Mouse (Mus musculus): ENCODE measurements at regions not wholly inside any gene's neighbourhood (a gene's known extent, or its start where the extent isn't known, plus 50 kb on each side); places are given as distances from the start of the nearest gene placed in this dataset.

GRCm38 (mm10) chr11:37978131-37978530 is 742.4 kb upstream of the Tenm2 start:
- H3K36me3 ChIP-seq: no peaks in the 10 kb centered on the region
- no peak overlapping the region for H3K4me2 ChIP-seq (replicated peaks)
- H3K4me3 ChIP-seq (replicated peaks): no peak overlapping the region
- no peak overlapping the region for H3K9ac ChIP-seq
- no peaks in the 10 kb centered on the region for H3K9me3 ChIP-seq
- no peaks in the 10 kb centered on the region for H3K27me3 ChIP-seq (replicated peaks)
- WGBS: 85% methylated on average over 2 of the region's 2 CpGs
- H3K27ac ChIP-seq: no peak overlapping the region
- H3K4me1 ChIP-seq (replicated peaks): no peaks in the 10 kb centered on the region
- no peak for ATAC-seq

DNA sequence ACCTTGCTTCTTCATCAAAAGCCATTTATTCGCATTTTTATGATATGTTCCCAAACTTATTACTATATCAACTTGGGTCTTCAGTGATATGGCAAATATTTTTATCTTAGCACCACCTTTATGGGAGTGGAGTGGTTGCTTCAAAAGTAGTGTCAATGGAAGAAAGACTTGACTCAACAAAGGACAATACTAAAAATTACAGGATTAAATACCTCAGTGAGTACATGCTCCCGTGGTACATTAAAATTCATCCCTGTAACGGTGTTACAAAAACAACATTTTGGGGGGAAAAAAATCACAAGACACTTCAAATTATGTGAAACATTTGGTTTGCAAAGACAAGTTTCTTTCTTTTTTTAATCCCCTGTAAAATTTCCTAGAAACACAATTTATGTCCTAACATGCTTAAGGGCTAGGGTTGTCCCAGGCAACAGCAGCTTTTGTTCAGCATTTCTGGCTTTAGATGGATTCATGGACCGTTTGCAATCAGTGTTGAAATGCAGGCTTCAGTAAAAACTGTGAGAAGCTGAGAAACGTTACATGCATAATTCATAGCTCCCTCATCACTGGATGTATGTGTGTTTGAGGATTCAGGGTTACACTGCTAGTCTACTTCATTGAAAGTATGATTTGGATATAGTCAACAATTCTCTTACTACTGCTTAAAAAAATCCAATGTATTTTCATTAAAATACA is 700.8 kb upstream of the Tenm2 start:
- no peak overlapping the region for H3K9ac ChIP-seq
- WGBS: 81% methylated on average over 5 of the region's 5 CpGs
- ATAC-seq: no peak
- no peak overlapping the region for H3K4me3 ChIP-seq (replicated peaks)
- H3K27ac ChIP-seq: no peak overlapping the region
- no peaks in the 10 kb centered on the region for H3K27me3 ChIP-seq (replicated peaks)
- H3K4me2 ChIP-seq (replicated peaks): no peak overlapping the region
- no peaks in the 10 kb centered on the region for H3K9me3 ChIP-seq
- no peaks in the 10 kb centered on the region for H3K36me3 ChIP-seq
- H3K4me1 ChIP-seq (replicated peaks): no peaks in the 10 kb centered on the region

- Histone ChIP-seq H3K9me3 (no peaks in the 10 kb centered on the region), H3K4me3 (replicated peaks) (no peak overlapping the region), H3K27ac (no peak overlapping the region), H3K36me3 (no peaks in the 10 kb centered on the region), H3K4me1 (replicated peaks) (no peaks in the 10 kb centered on the region), H3K27me3 (replicated peaks) (no peaks in the 10 kb centered on the region), H3K9ac (no peak overlapping the region), H3K4me2 (replicated peaks) (no peak overlapping the region)
- 53% methylated on average over 2 of the region's 2 CpGs for WGBS
- no peak for ATAC-seq
Measured at GRCm38 (mm10) chr11:37913161-37913560, 677.4 kb upstream of the Tenm2 start.

DNA sequence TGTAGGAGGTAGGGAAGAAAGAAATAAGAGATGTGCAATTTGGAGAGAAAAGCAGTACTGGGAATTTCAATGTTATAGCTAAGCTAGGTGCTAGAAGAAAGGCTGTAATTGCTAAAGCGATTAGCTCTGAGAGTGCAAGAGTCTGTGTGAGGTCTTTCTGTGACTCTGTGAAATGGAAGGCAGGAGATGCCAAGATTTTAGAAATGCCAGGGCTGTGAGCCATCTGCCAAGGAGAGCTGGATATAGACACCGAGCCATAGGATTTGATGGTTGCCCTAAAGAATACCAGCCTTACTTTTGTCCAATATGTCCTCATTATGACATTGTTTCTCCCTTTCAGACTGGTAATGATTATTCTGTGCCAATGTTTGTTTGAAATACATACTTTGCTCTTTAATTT is 669.2 kb upstream of the Tenm2 start:
- H3K4me2 ChIP-seq (replicated peaks): no peak overlapping the region
- 83% methylated on average over 2 of the region's 2 CpGs for WGBS
- H3K36me3 ChIP-seq: no peaks in the 10 kb centered on the region
- H3K27me3 ChIP-seq (replicated peaks): no peaks in the 10 kb centered on the region
- no peak for ATAC-seq
- no peaks in the 10 kb centered on the region for H3K9me3 ChIP-seq
- H3K4me3 ChIP-seq (replicated peaks): no peak overlapping the region
- no peak overlapping the region for H3K9ac ChIP-seq
- no peaks in the 10 kb centered on the region for H3K4me1 ChIP-seq (replicated peaks)
- H3K27ac ChIP-seq: no peak overlapping the region

- Histone ChIP-seq H3K27me3 (replicated peaks) (no peaks in the 10 kb centered on the region), H3K4me1 (replicated peaks) (no peaks in the 10 kb centered on the region), H3K27ac (no peak overlapping the region), H3K36me3 (no peaks in the 10 kb centered on the region), H3K9ac (no peak overlapping the region), H3K4me3 (replicated peaks) (no peak overlapping the region), H3K4me2 (replicated peaks) (no peak overlapping the region), H3K9me3 (no peaks in the 10 kb centered on the region)
- ATAC-seq: no peak
Measured at GRCm38 (mm10) chr11:37897713-37898112, 661.9 kb upstream of the Tenm2 start.

- H3K9me3 ChIP-seq: no peaks in the 10 kb centered on the region
- no peak overlapping the region for H3K4me2 ChIP-seq (replicated peaks)
- 71% methylated on average over 4 of the region's 4 CpGs for WGBS
- no peak overlapping the region for H3K9ac ChIP-seq
- H3K27me3 ChIP-seq (replicated peaks): no peaks in the 10 kb centered on the region
- H3K4me1 ChIP-seq (replicated peaks): no peaks in the 10 kb centered on the region
- no peak for ATAC-seq
- no peak overlapping the region for H3K27ac ChIP-seq
- no peak overlapping the region for H3K4me3 ChIP-seq (replicated peaks)
- H3K36me3 ChIP-seq: no peaks in the 10 kb centered on the region
Measured at GRCm38 (mm10) chr11:37882717-37883116, 647.0 kb upstream of the Tenm2 start.

DNA sequence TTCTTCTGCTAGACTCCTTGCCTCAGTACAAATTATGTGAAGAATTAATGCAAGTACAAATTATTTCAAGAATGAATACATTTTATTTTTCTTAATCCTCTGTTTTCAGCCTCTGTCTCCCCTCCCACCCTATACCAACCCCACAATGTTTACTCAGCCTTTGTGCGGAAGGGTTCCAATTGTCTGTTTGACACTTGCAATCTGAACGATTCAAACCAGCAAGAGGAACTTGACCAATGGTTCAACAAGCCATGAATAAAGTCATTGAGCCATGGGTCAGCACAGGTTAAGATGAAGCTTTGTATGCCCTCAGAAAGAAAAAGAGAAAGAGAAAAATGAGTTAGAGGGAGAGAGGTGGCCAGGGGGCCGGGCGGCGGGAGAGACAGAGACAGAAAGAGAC is 601.5 kb upstream of the Tenm2 start:
- no peak overlapping the region for H3K27ac ChIP-seq
- H3K9ac ChIP-seq: no peak overlapping the region
- H3K4me1 ChIP-seq (replicated peaks): no peaks in the 10 kb centered on the region
- no peak overlapping the region for H3K4me2 ChIP-seq (replicated peaks)
- H3K36me3 ChIP-seq: no peaks in the 10 kb centered on the region
- no peak overlapping the region for H3K4me3 ChIP-seq (replicated peaks)
- ATAC-seq: no peak
- no peaks in the 10 kb centered on the region for H3K27me3 ChIP-seq (replicated peaks)
- WGBS: 77% methylated on average over 5 of the region's 5 CpGs
- no peaks in the 10 kb centered on the region for H3K9me3 ChIP-seq

DNA sequence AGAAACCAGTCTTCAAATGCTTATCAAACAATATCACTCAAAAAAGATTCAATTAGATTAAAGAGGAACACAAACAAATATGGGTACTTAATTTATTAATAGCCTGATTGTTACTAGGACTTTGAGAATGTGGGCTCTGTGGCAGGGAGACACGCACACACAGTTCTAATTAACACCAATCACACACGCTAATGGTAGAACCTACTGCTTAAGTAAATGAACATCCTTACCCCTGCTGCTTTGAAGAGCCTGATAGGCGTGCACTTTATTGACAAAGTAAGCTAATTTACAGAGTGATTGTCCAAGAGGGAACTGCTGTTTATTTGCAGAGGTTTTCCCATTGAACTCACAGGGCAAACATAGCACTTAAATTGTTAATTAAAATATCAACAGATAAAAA is 595.2 kb upstream of the Tenm2 start:
- Histone ChIP-seq H3K4me1 (replicated peaks) (no peaks in the 10 kb centered on the region), H3K4me2 (replicated peaks) (no peak overlapping the region), H3K36me3 (no peaks in the 10 kb centered on the region), H3K9me3 (no peaks in the 10 kb centered on the region), H3K27ac (no peak overlapping the region), H3K27me3 (replicated peaks) (no peaks in the 10 kb centered on the region), H3K9ac (no peak overlapping the region), H3K4me3 (replicated peaks) (no peak overlapping the region)
- ATAC-seq: no peak
- WGBS: 63% methylated on average over 3 of the region's 3 CpGs

- Histone ChIP-seq H3K9me3 (no peaks in the 10 kb centered on the region), H3K36me3 (no peaks in the 10 kb centered on the region), H3K4me2 (replicated peaks) (no peak overlapping the region), H3K4me3 (replicated peaks) (no peak overlapping the region), H3K27me3 (replicated peaks) (no peaks in the 10 kb centered on the region), H3K4me1 (replicated peaks) (no peaks in the 10 kb centered on the region), H3K9ac (no peak overlapping the region), H3K27ac (no peak overlapping the region)
- no peak for ATAC-seq
- WGBS: 57% methylated on average over 5 of the region's 5 CpGs
Measured at GRCm38 (mm10) chr11:37806761-37807160, 571.0 kb upstream of the Tenm2 start.

DNA sequence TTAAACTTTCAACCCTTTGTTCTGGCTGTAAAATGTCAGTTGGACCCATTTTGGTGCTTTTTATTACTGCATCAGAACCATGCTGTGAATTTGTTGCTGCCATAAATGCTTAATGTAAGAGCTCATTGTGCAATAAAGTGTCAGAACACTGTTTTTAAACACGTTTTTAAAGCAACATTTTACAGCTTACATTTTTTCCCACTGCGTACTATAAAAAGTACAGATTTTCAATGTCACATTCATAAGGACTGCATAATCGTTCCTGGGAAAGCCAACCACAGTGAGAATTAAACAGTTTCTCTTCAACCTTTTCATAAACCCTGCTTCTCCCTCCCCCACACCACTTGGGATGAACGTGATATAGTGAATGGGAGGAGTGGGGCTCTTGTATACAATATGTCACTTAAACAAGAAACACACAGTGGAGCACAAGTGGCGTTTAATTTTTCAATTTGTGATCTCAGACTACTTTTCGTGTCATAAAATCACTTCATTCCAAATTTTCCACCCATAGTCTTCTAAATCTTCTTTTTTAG is 563.1 kb upstream of the Tenm2 start:
- no peak for ATAC-seq
- Histone ChIP-seq H3K36me3 (no peaks in the 10 kb centered on the region), H3K4me3 (replicated peaks) (no peak overlapping the region), H3K9me3 (no peaks in the 10 kb centered on the region), H3K27ac (no peak overlapping the region), H3K9ac (no peak overlapping the region), H3K4me2 (replicated peaks) (no peak overlapping the region), H3K27me3 (replicated peaks) (no peaks in the 10 kb centered on the region), H3K4me1 (replicated peaks) (no peaks in the 10 kb centered on the region)
- WGBS: 45% methylated on average over 6 of the region's 6 CpGs

GRCm38 (mm10) chr11:37772481-37773089 is 536.8 kb upstream of the Tenm2 start:
- ATAC-seq: no peak
- no peaks in the 10 kb centered on the region for H3K9me3 ChIP-seq

DNA sequence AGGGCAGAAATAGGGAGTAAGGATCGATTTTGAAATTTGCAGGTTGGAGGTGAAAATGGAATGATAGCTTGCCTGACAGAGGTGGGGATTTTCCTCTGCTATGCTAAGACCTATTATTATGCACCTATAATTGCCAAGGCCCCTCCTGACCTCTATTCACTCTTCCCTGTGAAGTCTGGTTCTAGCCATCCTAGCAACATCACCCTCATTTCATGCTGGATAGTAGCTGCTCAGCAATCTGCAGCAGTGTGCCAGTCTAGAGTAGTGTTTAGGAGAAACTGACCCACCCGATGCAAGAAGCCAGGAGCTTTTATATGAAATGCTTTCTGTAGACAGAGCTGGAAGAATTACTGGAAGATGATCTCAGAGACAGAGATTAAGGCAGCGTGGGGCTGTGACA is 535.1 kb upstream of the Tenm2 start:
- no peak overlapping the region for H3K4me2 ChIP-seq (replicated peaks)
- H3K36me3 ChIP-seq: no peaks in the 10 kb centered on the region
- 83% methylated on average over 3 of the region's 3 CpGs for WGBS
- no peak overlapping the region for H3K9ac ChIP-seq
- H3K4me1 ChIP-seq (replicated peaks): no peaks in the 10 kb centered on the region
- H3K4me3 ChIP-seq (replicated peaks): no peak overlapping the region
- no peaks in the 10 kb centered on the region for H3K9me3 ChIP-seq
- no peak overlapping the region for H3K27ac ChIP-seq
- no peak for ATAC-seq
- no peaks in the 10 kb centered on the region for H3K27me3 ChIP-seq (replicated peaks)

More at GRCm38 (mm10) chr11:37772481-37773089, 536.8 kb upstream of the Tenm2 start:
- Histone ChIP-seq H3K27me3 (replicated peaks) (no peaks in the 10 kb centered on the region), H3K9ac (no peak overlapping the region), H3K4me1 (replicated peaks) (no peaks in the 10 kb centered on the region), H3K4me2 (replicated peaks) (no peak overlapping the region), H3K4me3 (replicated peaks) (no peak overlapping the region), H3K36me3 (no peaks in the 10 kb centered on the region), H3K27ac (no peak overlapping the region)
- WGBS: 61% methylated on average over 2 of the region's 2 CpGs

GRCm38 (mm10) chr11:37768121-37768520 is 532.4 kb upstream of the Tenm2 start:
- Histone ChIP-seq H3K4me3 (replicated peaks) (no peak overlapping the region), H3K9ac (no peak overlapping the region), H3K9me3 (no peaks in the 10 kb centered on the region), H3K4me1 (replicated peaks) (no peaks in the 10 kb centered on the region), H3K36me3 (no peaks in the 10 kb centered on the region), H3K27ac (no peak overlapping the region), H3K4me2 (replicated peaks) (no peak overlapping the region), H3K27me3 (replicated peaks) (no peaks in the 10 kb centered on the region)
- 47% methylated on average over 3 of the region's 3 CpGs for WGBS
- ATAC-seq: no peak
